Mouse (Mus musculus): ENCODE data around the gene Usf1.

- TF ChIP-seq CTCF (conservative IDR thresholded peaks at IDR 0.05 in 1 of 2, IDR thresholded peaks at IDR 0.05 in 1 of 2; ENCODE audit: low read depth in 2 of 2, low read length in 2 of 2) (no peak), CHD2 (IDR thresholded peaks at IDR 0.05; ENCODE audit: low read length) (no peak), ZKSCAN1 (IDR thresholded peaks at IDR 0.05; ENCODE audit: borderline replicate concordance, low read depth, low read length) (no peak), GABPA (IDR thresholded peaks at IDR 0.05; ENCODE audit: insufficient replicate concordance, low read depth, low read length) (no peak), BHLHE40 (IDR thresholded peaks at IDR 0.05; ENCODE audit: low read depth, low read length) (no peak), POLR2A (IDR thresholded peaks at IDR 0.05; ENCODE audit: low read depth, low read length) (no peak), EP300 (IDR thresholded peaks at IDR 0.05; ENCODE audit: low read length) (no peak), KAT2A (IDR thresholded peaks at IDR 0.05; ENCODE audit: insufficient replicate concordance, low read length) (no peak), RAD21 (IDR thresholded peaks at IDR 0.05; ENCODE audit: low read depth, low read length) (no peak), MAX (IDR thresholded peaks at IDR 0.05; ENCODE audit: low read length) (no peak), HCFC1 (IDR thresholded peaks at IDR 0.05; ENCODE audit: low read depth, low read length) (no peak), USF1 (IDR thresholded peaks at IDR 0.05; ENCODE audit: low read depth, low read length) (no peak), MXI1 (IDR thresholded peaks at IDR 0.05; ENCODE audit: low read depth, low read length) (no peak), MAZ (IDR thresholded peaks at IDR 0.05; ENCODE audit: low read depth, low read length) (no peak)
Measured at GRCm38 (mm10) chr1:171373946-171374345, 37.2 kb upstream of the Usf1 start.
